In the genomic region with DNA sequence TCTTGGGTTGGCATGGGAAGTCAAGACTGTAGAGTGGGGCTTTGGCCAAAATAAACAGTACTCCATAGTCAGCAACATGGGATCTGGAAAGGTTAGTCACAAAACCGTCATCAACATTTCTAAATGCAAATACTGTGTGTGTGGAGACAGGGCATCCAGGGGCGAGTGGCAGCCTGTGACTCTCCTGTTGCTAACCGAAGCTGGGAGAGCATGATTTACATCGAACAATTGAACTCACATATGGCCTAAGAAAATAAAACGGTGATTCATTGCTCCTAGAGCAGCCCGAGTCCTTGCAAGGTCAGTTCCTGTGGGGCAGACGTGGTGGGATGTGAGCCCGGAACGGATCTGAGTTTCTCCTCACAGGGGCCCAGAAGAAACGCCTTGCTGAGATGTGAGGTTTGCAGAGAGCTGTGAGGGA, we compare ENCODE assay signal across 9 mouse cellular contexts.
DNase-seq lines count a peak whose midpoint lies in the region; ATAC-seq lines count a peak whose summit lies in the region.
"Had no signal": no experiment of that assay in that cellular context is flagged by ENCODE, and none has a peak within 500 bp of the region (broad histone marks: within the 10 kb centered on the region; RNA-seq: fewer than 3 reads in every experiment).

No protein-coding gene starts in this region.

- ATAC-seq in hindbrain, embryonic 12.5 days (ENCODE audit: low FRiP score) = no peak

- no peaks in the 10 kb centered on the region for H3K36me3 ChIP-seq in hindbrain, embryonic 12.5 days

- H3K4me3 ChIP-seq in hindbrain, embryonic 12.5 days = no peak overlapping the region
- H3K4me3 ChIP-seq: left cerebral cortex, adult 2 months had no signal

- H3K4me2 ChIP-seq in hindbrain, embryonic 12.5 days (replicated peaks) = no peak overlapping the region

- peak; percentile 31 for DNase-seq in gastrocnemius, postnatal 14 days
- DNase-seq in gastrocnemius, postnatal 25 days = no peak
- DNase-seq in embryo, embryonic 10 days (ENCODE audit: low spot score) = peak; percentile 74
- DNase-seq in mesoderm, embryonic 11.5 days (ENCODE audit: low read depth, low spot score) = peak; percentile 86
- no peak for DNase-seq in liver
- DNase-seq in layer of hippocampus, postnatal 14 days (ENCODE audit: low spot score in 2 of 2) = no peak
- DNase-seq in gastrocnemius, postnatal 10 days = no peak

- intact Hi-C loops in gastrocnemius, postnatal 14 days (cut with DNase I; ENCODE audit: low total_unique reads) = no loop called here

- 55% methylated on average over 10 of the region's 10 CpGs for WGBS in hindbrain, embryonic 12.5 days

- peak overlapping the region; percentile 14; the same call in 1 of the 2 replicates for H3K27ac ChIP-seq in hindbrain, embryonic 12.5 days
- H3K27ac ChIP-seq: left cerebral cortex, adult 2 months had no signal

- no peaks in the 10 kb centered on the region for H3K9me3 ChIP-seq in hindbrain, embryonic 12.5 days (replicated peaks)

- H3K4me1 ChIP-seq in hindbrain, embryonic 12.5 days = peaks cover 9% of the 10 kb centered on the region

- no peaks in the 10 kb centered on the region for H3K27me3 ChIP-seq in hindbrain, embryonic 12.5 days

- no peak overlapping the region for H3K9ac ChIP-seq in hindbrain, embryonic 12.5 days

Comparison
In these comparisons a context has a peak if more than half of its experiments do, and no peak if none do; other contexts are left out.
1. DNase-seq: peak in gastrocnemius, postnatal 14 days (single experiment), embryo, embryonic 10 days (single experiment) and mesoderm, embryonic 11.5 days (single experiment); none in gastrocnemius, postnatal 25 days (single experiment), liver (single experiment), layer of hippocampus, postnatal 14 days (0 of 2) and gastrocnemius, postnatal 10 days (single experiment).